Mouse (Mus musculus) urinary bladder, postnatal 4 days (tissue): ENCODE results near the gene Olfr1500.
"Not testable (repeated sequence)": the region's sequence is repeated elsewhere in the genome, so short reads cannot be mapped to it uniquely, and the experiment has no call there.

Source experiments
- DNase-seq, 2 experiments: peaks; one replicate each; pipeline ENCODE4 v3.0.0; 2021 to 2022; ENCODE audit warnings: low spot score in 2 of 2

Olfr1500 gene

GRCm38 (mm10) chr19:13830388-13830787 is at the start of gene Olfr1500:
Gene Olfr1500, minus strand, starts transcription at chr19:13830488.
- DNase-seq: no peak

DNA sequence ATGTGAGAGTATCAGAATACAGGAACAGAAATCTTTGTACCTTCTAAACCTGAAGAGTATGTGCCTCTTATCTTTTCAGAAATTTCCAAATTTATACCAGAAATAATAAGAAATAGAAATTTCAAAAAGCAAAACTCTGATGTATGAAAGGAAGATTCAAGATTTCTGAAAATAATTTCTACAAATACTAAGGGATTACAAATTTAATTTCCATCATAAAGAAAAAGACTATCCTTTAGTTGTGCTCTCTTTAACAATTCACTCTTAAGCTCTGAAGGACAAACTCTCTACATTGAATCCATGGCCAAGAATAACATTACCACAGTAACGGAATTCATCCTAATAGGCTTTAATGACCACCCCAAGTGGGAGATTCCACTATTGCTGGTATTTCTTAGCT is 31.2 kb upstream of the Olfr1500 start, which contains the start of gene Olfr1502:
Olfr1502 (plus strand) TSS at position 301 of the 400 bp plus-strand sequence.
- no peak for DNase-seq

DNA sequence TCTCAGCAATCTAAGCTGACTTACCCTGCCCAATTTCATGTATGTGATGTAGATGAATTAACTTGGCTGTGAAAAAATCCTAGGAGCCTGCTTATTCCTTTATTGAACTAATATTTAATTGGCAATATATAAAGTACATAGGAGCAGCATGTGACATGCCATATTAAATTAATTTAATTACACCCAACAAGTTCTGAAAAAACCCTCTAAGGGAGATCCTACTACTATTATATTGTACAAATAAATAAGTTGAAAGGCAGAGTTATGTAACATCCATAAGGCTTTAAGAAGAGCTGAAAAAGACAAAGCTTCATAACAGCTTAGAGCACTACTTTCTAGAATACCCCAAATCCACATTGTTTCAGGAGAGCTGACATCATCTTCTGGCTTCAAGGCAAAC is 20.3 kb upstream of the Olfr1500 start, which contains the start of gene Olfr1501:
Olfr1501 (minus strand) TSS at position 101 of the 400 bp plus-strand sequence.
- not testable (repeated sequence) for DNase-seq

GRCm38 (mm10) chr19:13828447-13828846 is 1.8 kb downstream of the Olfr1500 start:
- no peak for DNase-seq

- no peak for DNase-seq
These were observed 9.4 kb downstream of the Olfr1500 start for GRCm38 (mm10) chr19:13820847-13821246.

DNA sequence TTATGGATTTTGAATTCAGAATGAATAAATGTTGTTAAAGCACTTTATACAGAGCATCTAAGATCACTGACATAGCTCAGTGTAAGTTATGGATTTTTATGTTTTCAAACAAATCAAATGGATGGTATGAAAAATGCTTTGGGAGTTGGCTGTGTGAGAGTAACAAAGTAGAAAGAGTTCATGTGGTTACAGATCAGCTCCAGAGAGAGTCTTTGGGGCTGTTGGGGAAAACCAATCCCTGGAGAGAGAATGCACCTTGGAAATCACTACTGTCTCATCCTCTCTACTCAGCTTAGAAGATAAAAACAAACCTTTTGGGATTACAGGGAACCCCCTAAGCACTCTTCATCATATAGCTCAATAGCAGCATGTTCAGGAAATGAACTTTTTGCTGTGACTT is 10.9 kb downstream of the Olfr1500 start, which contains the start of gene Olfr1499:
Olfr1499 (minus strand) TSS at position 101 of the 400 bp plus-strand sequence.
- no peak for DNase-seq

GRCm38 (mm10) chr19:13818827-13819226 is 11.5 kb downstream of the Olfr1500 start:
- no peak for DNase-seq

- DNase-seq: no peak
These were observed 17.5 kb downstream of the Olfr1500 start for GRCm38 (mm10) chr19:13812823-13813222.

- not testable (repeated sequence) for DNase-seq
These were observed 24.8 kb downstream of the Olfr1500 start for GRCm38 (mm10) chr19:13805486-13805885.

- DNase-seq: no peak
These were observed 32.2 kb downstream of the Olfr1500 start, which contains the start of gene Olfr1497 for GRCm38 (mm10) chr19:13798102-13798501. Gene Olfr1497, minus strand, starts transcription at chr19:13798202.

- no peak for DNase-seq
These were observed 52.7 kb downstream of the Olfr1500 start, which contains the start of gene Olfr1496 for GRCm38 (mm10) chr19:13777578-13777977. Gene Olfr1496, plus strand, starts transcription at chr19:13777878.
